Mouse (Mus musculus): ENCODE measurements around the gene Pcbp3.

DNA sequence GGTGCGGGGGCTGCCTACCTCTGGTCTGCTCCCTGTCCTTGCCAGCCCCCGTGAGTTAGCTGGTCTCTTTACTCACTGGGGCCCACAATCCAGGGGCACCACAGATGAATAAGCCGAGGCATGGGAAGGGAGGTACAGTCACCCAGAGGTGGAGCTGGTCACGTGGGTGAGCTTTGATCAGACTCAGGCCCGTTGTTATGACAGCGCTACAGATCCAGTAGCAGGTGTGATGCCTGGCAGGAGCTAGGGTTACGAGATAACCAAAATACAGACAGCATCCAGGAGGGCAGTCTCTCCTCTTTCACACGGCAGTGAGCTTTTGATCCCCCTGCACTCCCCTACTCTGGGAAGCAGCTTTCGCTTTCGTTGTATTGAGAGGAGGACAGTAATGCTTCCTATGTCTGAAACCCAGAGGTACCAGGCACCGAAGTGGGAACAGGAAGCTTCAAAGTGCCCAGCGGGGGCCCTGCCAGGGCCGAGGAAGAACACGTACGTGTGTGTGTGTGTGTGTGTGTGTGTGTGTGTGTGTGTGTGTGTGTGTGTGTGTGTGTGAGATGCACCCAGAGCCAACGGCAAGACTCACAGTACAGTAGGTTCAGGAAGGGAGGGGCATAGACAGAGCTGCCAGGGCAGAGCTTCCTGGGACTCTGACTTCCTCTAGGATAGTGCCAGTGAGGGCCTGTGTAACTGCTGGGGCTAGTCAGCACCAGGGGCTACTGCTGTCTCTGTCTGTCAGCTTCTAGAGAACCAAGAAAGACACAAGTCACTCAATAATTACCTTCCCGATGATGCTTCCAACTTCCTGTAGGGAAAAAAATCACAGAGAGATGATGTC is 162.7 kb downstream of the Pcbp3 start:
- TF ChIP-seq CTCF (IDR thresholded peaks at IDR 0.05; ENCODE audit: insufficient read depth, low read length) (no peak), POLR2A (IDR thresholded peaks at IDR 0.05; ENCODE audit: borderline replicate concordance, extremely low read depth, low read depth, low read length) (no peak)

All from lung, adult 2 months (tissue).